Mouse (Mus musculus) neural tube, embryonic 11.5 days (tissue): ENCODE data around the gene Ankrd27. TPM values are rescaled to one million over a fixed set of nuclear protein-coding genes. Genes with fewer than 3 reads are reported as not detected.

ENCODE experiments used
- ATAC-seq: fragments of 200-750 bp; cut with Nextera tagmentation; 2 replicates; pipeline ENCODE4 v1.8.0; 2017; ENCODE audit warnings: moderate number of reproducible peaks, mild to moderate bottlenecking, moderate TSS enrichment, moderate library complexity; ENCODE audit not compliant: insufficient read depth, low FRiP score, low TSS enrichment
- DNase-seq: peaks from one replicate; pipeline ENCODE4 v3.0.0-alpha.2; 2015; ENCODE audit warnings: low spot score
- H3K27ac ChIP-seq: fragments of 300-500 bp; sonication (generic); 2 replicates; pipeline ENCODE4 v1.5.1; 2014; ENCODE audit warnings: low read depth, mild to moderate bottlenecking, low read length
- H3K27me3 ChIP-seq: fragments of 300-500 bp; sonication (generic); 2 replicates; pipeline ENCODE4 v1.6.1; 2014; ENCODE audit warnings: mild to moderate bottlenecking, low read length, mixed read lengths; ENCODE audit not compliant: control insufficient read depth, insufficient read depth
- H3K36me3 ChIP-seq: fragments of 300-500 bp; sonication (generic); 2 replicates; pipeline ENCODE4 v1.6.1; 2014; ENCODE audit warnings: mild to moderate bottlenecking, low read length, moderate library complexity, mixed read lengths; ENCODE audit not compliant: control insufficient read depth, insufficient read depth
- H3K4me1 ChIP-seq: fragments of 300-500 bp; sonication (generic); 2 replicates; pipeline ENCODE4 v1.6.1; 2014; ENCODE audit warnings: low read length, mixed read lengths; ENCODE audit not compliant: control insufficient read depth, insufficient read depth
- H3K4me2 ChIP-seq: fragments of 300-500 bp; sonication (generic); 2 replicates; pipeline ENCODE4 v1.6.1; 2014; ENCODE audit warnings: low read depth, mild to moderate bottlenecking, moderate library complexity
- H3K4me3 ChIP-seq: fragments of 300-500 bp; sonication (generic); 2 replicates; pipeline ENCODE4 v1.5.1; 2014; ENCODE audit warnings: low read depth, low read length
- H3K9ac ChIP-seq: fragments of 300-500 bp; sonication (generic); 2 replicates; pipeline ENCODE4 v1.6.1; 2014; ENCODE audit warnings: mild to moderate bottlenecking, low read length
- H3K9me3 ChIP-seq: fragments of 300-500 bp; sonication (generic); 2 replicates; pipeline ENCODE4 v1.6.1; 2016; ENCODE audit warnings: low read length; ENCODE audit not compliant: control insufficient read depth
- WGBS: fragments of 180-500 bp; shearing (Covaris S2); extraction: QIAGEN DNeasy Blood & Tissue Kit; methylation state at CpG from one replicate; pipeline ENCODE4 v1.1.7; 2014; 5-methylcytosine and 5-hydroxymethylcytosine counted together
- polyA plus RNA-seq: library from polyadenylated mRNA; unstranded; fragments of >200 nt; fragmentation: Nextera tagmentation; extraction: Ambion mirVana; gene quantifications from 2 replicates; pipeline ENCODE4 v1.2.1, GENCODE M21; 2014

Gene Ankrd27
- polyA plus RNA-seq, result 28.0 and 28.2 TPM in 2 replicates

- Histone ChIP-seq H3K4me1 (peaks cover 9% of the 10 kb centered on the region), H3K9ac (peak within 1 kb of the TSS; percentile 83), H3K27ac (0 out of 2 replicates have a peak within 1 kb of the TSS, but pooled peaks have one; percentile 34), H3K4me2 (peak within 1 kb of the TSS; percentile 100), H3K9me3 (no peaks in the 10 kb centered on the region), H3K27me3 (peaks cover 21% of the 10 kb centered on the region), H3K36me3 (no peaks in the 10 kb centered on the region), H3K4me3 (peak within 1 kb of the TSS; percentile 82)
- under 1% methylated on average over 49 of the region's 49 CpGs for WGBS
- peak; percentile 97 for DNase-seq
- peak; percentile 99 for ATAC-seq
Observed at GRCm38 (mm10) chr7:35586055-35586905, at the start of gene Ankrd27. Ankrd27 (plus strand) TSS chr7:35586244.

GRCm38 (mm10) chr7:35537562-35537961 lies 48.5 kb upstream of the Ankrd27 start, which contains the start of gene Tdrd12:
Tdrd12 (minus strand) TSS chr7:35537745.
- DNase-seq (no peak), ATAC-seq (no peak)
- 93% methylated on average over 17 of the region's 17 CpGs for WGBS
- Histone ChIP-seq H3K4me3 (no peak within 1 kb of the TSS), H3K27ac (no peak within 1 kb of the TSS), H3K27me3 (no peaks in the 10 kb centered on the region), H3K36me3 (no peaks in the 10 kb centered on the region), H3K9ac (no peak within 1 kb of the TSS), H3K9me3 (no peaks in the 10 kb centered on the region), H3K4me1 (no peaks in the 10 kb centered on the region), H3K4me2 (no peak within 1 kb of the TSS)

GRCm38 (mm10) chr7:35545881-35546280 lies 40.2 kb upstream of the Ankrd27 start:
- Histone ChIP-seq H3K4me1 (no peaks in the 10 kb centered on the region), H3K9me3 (no peaks in the 10 kb centered on the region), H3K27ac (no peak overlapping the region), H3K4me3 (no peak overlapping the region), H3K9ac (no peak overlapping the region), H3K36me3 (no peaks in the 10 kb centered on the region), H3K27me3 (no peaks in the 10 kb centered on the region), H3K4me2 (no peak overlapping the region)
- no peak for ATAC-seq
- WGBS, result 41% methylated on average over 4 of the region's 4 CpGs
- peak; percentile 66 for DNase-seq

- Histone ChIP-seq H3K9ac (no peak overlapping the region), H3K4me3 (peak overlapping the region; percentile 75; the same call in 1 of the 2 replicates), H3K4me1 (no peaks in the 10 kb centered on the region), H3K27me3 (no peaks in the 10 kb centered on the region), H3K9me3 (no peaks in the 10 kb centered on the region), H3K27ac (no peak overlapping the region), H3K36me3 (no peaks in the 10 kb centered on the region), H3K4me2 (peak overlapping the region; percentile 97)
- no peak for ATAC-seq
- WGBS, result 68% methylated on average over 10 of the region's 10 CpGs
- DNase-seq, result no peak
Observed at GRCm38 (mm10) chr7:35553751-35554604, 32.1 kb upstream of the Ankrd27 start.

GRCm38 (mm10) chr7:35554605-35555175 lies 31.4 kb upstream of the Ankrd27 start:
- peak overlapping the region; percentile 92 for H3K27ac ChIP-seq
- DNase-seq, result peak; percentile 32
- no peaks in the 10 kb centered on the region for H3K36me3 ChIP-seq
- peak overlapping the region; percentile 97 for H3K4me2 ChIP-seq
- no peaks in the 10 kb centered on the region for H3K9me3 ChIP-seq
- ATAC-seq, result 0 out of 2 replicates have a peak, but pooled peaks have one; percentile 32
- peak overlapping the region; percentile 75 for H3K4me3 ChIP-seq
- 6% methylated on average over 28 of the region's 28 CpGs for WGBS
- peak overlapping the region; percentile 78 for H3K9ac ChIP-seq
- no peaks in the 10 kb centered on the region for H3K27me3 ChIP-seq
- no peaks in the 10 kb centered on the region for H3K4me1 ChIP-seq

- Histone ChIP-seq H3K4me3 (peak overlapping the region; percentile 75), H3K27me3 (no peaks in the 10 kb centered on the region), H3K27ac (peak overlapping the region; percentile 92), H3K4me1 (no peaks in the 10 kb centered on the region), H3K36me3 (no peaks in the 10 kb centered on the region), H3K9me3 (no peaks in the 10 kb centered on the region), H3K9ac (peak overlapping the region; percentile 78), H3K4me2 (peak overlapping the region; percentile 97)
- DNase-seq (peak; percentile 95), ATAC-seq (peak; percentile 87)
- 2% methylated on average over 91 of the region's 93 CpGs for WGBS
Observed at GRCm38 (mm10) chr7:35555224-35556204, 30.5 kb upstream of the Ankrd27 start.

- WGBS, result 75% methylated on average over 4 of the region's 4 CpGs
Observed at GRCm38 (mm10) chr7:35556205-35556603, 29.8 kb upstream of the Ankrd27 start, which contains the start of gene Nudt19. Nudt19 (minus strand) TSS chr7:35556304.

More at GRCm38 (mm10) chr7:35556205-35556603, 29.8 kb upstream of the Ankrd27 start, which contains the start of gene Nudt19:
- Histone ChIP-seq H3K9me3 (no peaks in the 10 kb centered on the region), H3K9ac (peak within 1 kb of the TSS; percentile 78), H3K27ac (peak within 1 kb of the TSS; percentile 92), H3K4me3 (peak within 1 kb of the TSS; percentile 75), H3K4me1 (no peaks in the 10 kb centered on the region), H3K36me3 (no peaks in the 10 kb centered on the region), H3K4me2 (peak within 1 kb of the TSS; percentile 97), H3K27me3 (no peaks in the 10 kb centered on the region)
- ATAC-seq (no peak), DNase-seq (no peak)
